Mouse (Mus musculus) v-Abl transformed pro-B cells (cell line): ENCODE results near the gene Lrrtm3.

Source experiments
- in situ Hi-C, 2 experiments: fragments of 400-800 bp; cut with MboI; formaldehyde crosslinking; loops; one replicate each; pipeline ENCODE4 v1.15.1; 2025; ENCODE audit not compliant: unreplicated experiment in 2 of 2

Gene Lrrtm3

GRCm38 (mm10) chr10:64089680-64090460 is at the start of gene Lrrtm3:
Gene Lrrtm3 (minus strand): TSS chr10:64090277.
- in situ Hi-C loops, result no loop called here

- in situ Hi-C loops, result no loop called here
These were observed 45.4 kb upstream of the Lrrtm3 start for GRCm38 (mm10) chr10:64135481-64135880.

GRCm38 (mm10) chr10:64133461-64133860 is 43.4 kb upstream of the Lrrtm3 start:
- in situ Hi-C loops, result no loop called here

GRCm38 (mm10) chr10:64130397-64131150 is 40.5 kb upstream of the Lrrtm3 start:
- in situ Hi-C loops, result no loop called here

GRCm38 (mm10) chr10:64118833-64119232 is 28.8 kb upstream of the Lrrtm3 start:
- in situ Hi-C loops, result no loop called here

GRCm38 (mm10) chr10:64115246-64115645 is 25.2 kb upstream of the Lrrtm3 start:
- in situ Hi-C loops, result no loop called here

GRCm38 (mm10) chr10:64096532-64096931 is 6.5 kb upstream of the Lrrtm3 start:
- in situ Hi-C loops, result no loop called here

- in situ Hi-C loops, result no loop called here
These were observed 1.2 kb downstream of the Lrrtm3 start for GRCm38 (mm10) chr10:64088774-64089460.

- in situ Hi-C loops, result no loop called here
These were observed 1.9 kb downstream of the Lrrtm3 start for GRCm38 (mm10) chr10:64087936-64088773.

- in situ Hi-C loops, result no loop called here
These were observed 2.6 kb downstream of the Lrrtm3 start for GRCm38 (mm10) chr10:64087521-64087920.

- in situ Hi-C loops, result no loop called here
These were observed 3.3 kb downstream of the Lrrtm3 start for GRCm38 (mm10) chr10:64086567-64087391.

GRCm38 (mm10) chr10:64086183-64086566 is 3.9 kb downstream of the Lrrtm3 start:
- in situ Hi-C loops, result no loop called here

GRCm38 (mm10) chr10:64084465-64084864 is 5.6 kb downstream of the Lrrtm3 start:
- in situ Hi-C loops, result no loop called here

- in situ Hi-C loops, result no loop called here
These were observed 6.3 kb downstream of the Lrrtm3 start for GRCm38 (mm10) chr10:64083813-64084212.

GRCm38 (mm10) chr10:64082345-64082744 is 7.7 kb downstream of the Lrrtm3 start:
- in situ Hi-C loops, result no loop called here

- in situ Hi-C loops, result no loop called here
These were observed 13.5 kb downstream of the Lrrtm3 start for GRCm38 (mm10) chr10:64076410-64077052.

- in situ Hi-C loops, result no loop called here
These were observed 14.1 kb downstream of the Lrrtm3 start for GRCm38 (mm10) chr10:64075944-64076343.

GRCm38 (mm10) chr10:64063704-64064103 is 26.4 kb downstream of the Lrrtm3 start:
- in situ Hi-C loops, result no loop called here

- in situ Hi-C loops, result no loop called here
These were observed 40.1 kb downstream of the Lrrtm3 start for GRCm38 (mm10) chr10:64049946-64050345.
